Mouse (Mus musculus): Measurements from ENCODE around the gene Sun1. TPM values are rescaled to one million over a fixed set of nuclear protein-coding genes. Genes with fewer than 3 reads are reported as not detected.

Gene Sun1
- polyA plus RNA-seq, 1 experiment from 2014 or later: 48.9 TPM

DNA sequence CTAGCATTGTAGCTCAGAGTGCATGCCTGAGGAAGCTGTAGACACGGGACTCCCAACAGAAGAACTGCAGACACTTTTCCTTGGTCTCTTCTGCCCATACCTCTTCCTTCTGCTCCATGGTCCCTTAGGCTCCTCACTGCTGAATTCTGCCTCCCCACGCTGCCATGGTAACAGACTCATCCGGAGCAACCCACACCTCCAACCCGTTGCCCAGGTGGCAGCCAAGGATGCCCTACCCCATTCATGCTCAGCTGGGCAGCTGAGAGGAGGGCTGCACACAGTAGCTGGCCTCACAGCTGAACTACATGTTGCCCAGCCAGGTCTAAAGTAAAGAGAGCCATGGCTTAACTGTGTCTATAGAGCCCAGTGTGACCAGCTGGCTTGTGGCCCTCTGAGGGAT lies 88.2 kb downstream of the Sun1 start:
- Histone ChIP-seq H3K9ac (ENCODE audit: low read length) (no peak overlapping the region), H3K27me3 (ENCODE audit: control insufficient read depth, insufficient read depth, low read length) (no peaks in the 10 kb centered on the region)

GRCm38 (mm10) chr5:139290467-139291259 lies 90.2 kb downstream of the Sun1 start:
- no peaks in the 10 kb centered on the region for H3K9me3 ChIP-seq (ENCODE audit: control insufficient read depth, low read length)
- H3K4me1 ChIP-seq (ENCODE audit: control insufficient read depth, insufficient read depth, low read length): no peaks in the 10 kb centered on the region
- no peak overlapping the region for H3K4me3 ChIP-seq (ENCODE audit: low read depth, low read length)
- no peak overlapping the region for H3K4me2 ChIP-seq (ENCODE audit: low read depth)
- ATAC-seq (ENCODE audit: insufficient read depth, low FRiP score, low TSS enrichment) (no peak), DNase-seq (ENCODE audit: low spot score) (no peak)
- no peak overlapping the region for H3K9ac ChIP-seq (ENCODE audit: low read length)
- WGBS: 88% methylated on average over 12 of the region's 12 CpGs
- no peaks in the 10 kb centered on the region for H3K27me3 ChIP-seq (ENCODE audit: control insufficient read depth, insufficient read depth, low read length)
- H3K27ac ChIP-seq (ENCODE audit: low read depth, low read length): no peak overlapping the region
- H3K36me3 ChIP-seq (ENCODE audit: control insufficient read depth, insufficient read depth, low read length): no peaks in the 10 kb centered on the region

More for the DNA sequence above, 88.2 kb downstream of the Sun1 start:
- WGBS: 80% methylated on average over 4 of the region's 4 CpGs
- DNase-seq (ENCODE audit: low spot score): no peak
- Histone ChIP-seq H3K4me1 (ENCODE audit: control insufficient read depth, insufficient read depth, low read length) (no peaks in the 10 kb centered on the region), H3K9me3 (ENCODE audit: control insufficient read depth, low read length) (no peaks in the 10 kb centered on the region), H3K4me2 (ENCODE audit: low read depth) (no peak overlapping the region), H3K4me3 (ENCODE audit: low read depth, low read length) (no peak overlapping the region), H3K27ac (ENCODE audit: low read depth, low read length) (no peak overlapping the region), H3K36me3 (ENCODE audit: control insufficient read depth, insufficient read depth, low read length) (no peaks in the 10 kb centered on the region)
- no peak for ATAC-seq (ENCODE audit: insufficient read depth, low FRiP score, low TSS enrichment)

- Histone ChIP-seq H3K9me3 (ENCODE audit: control insufficient read depth, low read length) (no peaks in the 10 kb centered on the region), H3K36me3 (ENCODE audit: control insufficient read depth, insufficient read depth, low read length) (no peaks in the 10 kb centered on the region), H3K9ac (ENCODE audit: low read length) (no peak overlapping the region), H3K4me2 (ENCODE audit: low read depth) (no peak overlapping the region), H3K4me1 (ENCODE audit: control insufficient read depth, insufficient read depth, low read length) (no peaks in the 10 kb centered on the region), H3K27me3 (ENCODE audit: control insufficient read depth, insufficient read depth, low read length) (no peaks in the 10 kb centered on the region), H3K4me3 (ENCODE audit: low read depth, low read length) (no peak overlapping the region), H3K27ac (ENCODE audit: low read depth, low read length) (no peak overlapping the region)
- ATAC-seq (ENCODE audit: insufficient read depth, low FRiP score, low TSS enrichment) (no peak), DNase-seq (ENCODE audit: low spot score) (no peak)
- WGBS: 72% methylated on average over 6 of the region's 6 CpGs
Observed at GRCm38 (mm10) chr5:139291811-139292560, 91.5 kb downstream of the Sun1 start.

GRCm38 (mm10) chr5:139294089-139294488 lies 93.7 kb downstream of the Sun1 start:
- Histone ChIP-seq H3K4me3 (ENCODE audit: low read depth, low read length) (no peak overlapping the region), H3K27me3 (ENCODE audit: control insufficient read depth, insufficient read depth, low read length) (no peaks in the 10 kb centered on the region), H3K27ac (ENCODE audit: low read depth, low read length) (no peak overlapping the region), H3K4me2 (ENCODE audit: low read depth) (no peak overlapping the region), H3K9ac (ENCODE audit: low read length) (no peak overlapping the region), H3K9me3 (ENCODE audit: control insufficient read depth, low read length) (no peaks in the 10 kb centered on the region), H3K36me3 (ENCODE audit: control insufficient read depth, insufficient read depth, low read length) (no peaks in the 10 kb centered on the region), H3K4me1 (ENCODE audit: control insufficient read depth, insufficient read depth, low read length) (no peaks in the 10 kb centered on the region)
- WGBS: 82% methylated on average over 2 of the region's 2 CpGs
- ATAC-seq (ENCODE audit: insufficient read depth, low FRiP score, low TSS enrichment): no peak
- no peak for DNase-seq (ENCODE audit: low spot score)

DNA sequence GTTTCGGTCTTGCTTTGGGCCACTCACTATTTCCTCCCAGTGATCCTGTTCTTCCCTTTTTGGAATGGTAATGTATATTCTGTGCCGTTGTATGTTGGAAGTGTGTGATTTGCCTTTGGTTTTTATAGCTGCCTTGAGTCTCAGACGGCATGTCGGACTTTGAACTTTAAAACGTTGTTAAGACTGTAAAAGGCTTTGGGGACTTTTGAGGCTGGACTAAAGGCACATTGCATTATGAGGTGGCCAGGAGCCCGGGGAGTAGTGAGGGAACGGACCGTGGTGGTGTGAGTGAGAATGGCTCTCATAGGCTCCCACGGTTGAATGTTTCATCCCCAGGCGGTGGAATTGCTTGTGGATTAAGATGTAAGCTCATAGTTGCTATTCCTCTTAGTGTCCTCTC lies 96.7 kb downstream of the Sun1 start:
- Histone ChIP-seq H3K27ac (ENCODE audit: low read depth, low read length) (no peak overlapping the region), H3K27me3 (ENCODE audit: control insufficient read depth, insufficient read depth, low read length) (no peaks in the 10 kb centered on the region), H3K36me3 (ENCODE audit: control insufficient read depth, insufficient read depth, low read length) (no peaks in the 10 kb centered on the region), H3K9me3 (ENCODE audit: control insufficient read depth, low read length) (no peaks in the 10 kb centered on the region), H3K9ac (ENCODE audit: low read length) (no peak overlapping the region), H3K4me1 (ENCODE audit: control insufficient read depth, insufficient read depth, low read length) (no peaks in the 10 kb centered on the region), H3K4me3 (ENCODE audit: low read depth, low read length) (no peak overlapping the region), H3K4me2 (ENCODE audit: low read depth) (no peak overlapping the region)
- WGBS: 91% methylated on average over 10 of the region's 10 CpGs
- ATAC-seq (ENCODE audit: insufficient read depth, low FRiP score, low TSS enrichment) (no peak), DNase-seq (ENCODE audit: low spot score) (no peak)

- Histone ChIP-seq H3K27ac (ENCODE audit: low read depth, low read length) (no peak overlapping the region), H3K9ac (ENCODE audit: low read length) (no peak overlapping the region), H3K4me3 (ENCODE audit: low read depth, low read length) (no peak overlapping the region), H3K27me3 (ENCODE audit: control insufficient read depth, insufficient read depth, low read length) (no peaks in the 10 kb centered on the region), H3K4me1 (ENCODE audit: control insufficient read depth, insufficient read depth, low read length) (no peaks in the 10 kb centered on the region), H3K9me3 (ENCODE audit: control insufficient read depth, low read length) (no peaks in the 10 kb centered on the region), H3K4me2 (ENCODE audit: low read depth) (no peak overlapping the region), H3K36me3 (ENCODE audit: control insufficient read depth, insufficient read depth, low read length) (no peaks in the 10 kb centered on the region)
- ATAC-seq (ENCODE audit: insufficient read depth, low FRiP score, low TSS enrichment) (no peak), DNase-seq (ENCODE audit: low spot score) (no peak)
- 79% methylated on average over 5 of the region's 5 CpGs for WGBS
Observed at GRCm38 (mm10) chr5:139297745-139298144, 97.3 kb downstream of the Sun1 start.

Other genes with a start within 250 kb of the Sun1 start
- 16.1 TPM in 2 replicates for gene Pdgfa, start 203.3 kb upstream of the Sun1 start, polyA plus RNA-seq (2014; fragmentation: Nextera tagmentation; extraction: Ambion mirVana)
- gene Prkar1b, start 50.6 kb upstream of the Sun1 start, polyA plus RNA-seq (2014; fragmentation: Nextera tagmentation; extraction: Ambion mirVana): 32.4 and 39.4 TPM in 2 replicates
- gene Dnaaf5, start 50.4 kb upstream of the Sun1 start, polyA plus RNA-seq (2014; fragmentation: Nextera tagmentation; extraction: Ambion mirVana): 8.5 and 10.6 TPM in 2 replicates
- gene Get4, start 51.7 kb downstream of the Sun1 start, polyA plus RNA-seq (2014; fragmentation: Nextera tagmentation; extraction: Ambion mirVana): 143 and 145 TPM in 2 replicates
- 7.7 and 8.4 TPM in 2 replicates for gene Adap1, start 125.0 kb downstream of the Sun1 start, polyA plus RNA-seq (2014; fragmentation: Nextera tagmentation; extraction: Ambion mirVana)
- 141 and 142 TPM in 2 replicates for gene Cox19, start 150.8 kb downstream of the Sun1 start, polyA plus RNA-seq (2014; fragmentation: Nextera tagmentation; extraction: Ambion mirVana)
- not detected in 2 replicates for gene Cyp2w1, start 152.0 kb downstream of the Sun1 start, polyA plus RNA-seq (2014; fragmentation: Nextera tagmentation; extraction: Ambion mirVana)
- gene Gpr146, start 177.1 kb downstream of the Sun1 start, polyA plus RNA-seq (2014; fragmentation: Nextera tagmentation; extraction: Ambion mirVana): 2.4 TPM in 2 replicates
- 0.18 and 0.36 TPM in 2 replicates for gene C130050O18Rik, start 204.6 kb downstream of the Sun1 start, polyA plus RNA-seq (2014; fragmentation: Nextera tagmentation; extraction: Ambion mirVana)
- gene Gper1, start 222.5 kb downstream of the Sun1 start, polyA plus RNA-seq (2014; fragmentation: Nextera tagmentation; extraction: Ambion mirVana): 2.9 and 4.4 TPM in 2 replicates

Measured in neural tube, embryonic 11.5 days (tissue).